Mouse (Mus musculus): ENCODE data around the gene Thbs4. TPM values are rescaled to one million over a fixed set of nuclear protein-coding genes. Genes with fewer than 3 reads are reported as not detected.

The Thbs4 gene
- polyA plus RNA-seq, 1 experiment from 2014 or later = 49.4 TPM

GRCm38 (mm10) chr13:92759096-92759495 lies 35.5 kb downstream of the Thbs4 start:
- Histone ChIP-seq H3K36me3 (no peaks in the 10 kb centered on the region), H3K27me3 (peaks cover 3% of the 10 kb centered on the region; the same call in 1 of the 2 replicates), H3K4me3 (no peak overlapping the region), H3K9ac (no peak overlapping the region), H3K4me1 (no peaks in the 10 kb centered on the region), H3K27ac (no peak overlapping the region), H3K4me2 (no peak overlapping the region), H3K9me3 (no peaks in the 10 kb centered on the region)
- 87% methylated on average over 4 of the region's 4 CpGs for WGBS
- no peak for ATAC-seq (ENCODE audit: insufficient number of reproducible peaks, low FRiP score, low TSS enrichment, low read depth)

GRCm38 (mm10) chr13:92757972-92758585 lies 36.5 kb downstream of the Thbs4 start:
- Histone ChIP-seq H3K4me2 (no peak overlapping the region), H3K27me3 (peaks cover 3% of the 10 kb centered on the region; the same call in 1 of the 2 replicates), H3K9me3 (no peaks in the 10 kb centered on the region), H3K4me3 (no peak overlapping the region), H3K36me3 (no peaks in the 10 kb centered on the region), H3K9ac (no peak overlapping the region), H3K27ac (no peak overlapping the region), H3K4me1 (no peaks in the 10 kb centered on the region)
- WGBS = 87% methylated on average over 12 of the region's 12 CpGs
- ATAC-seq (ENCODE audit: insufficient number of reproducible peaks, low FRiP score, low TSS enrichment, low read depth) = no peak

GRCm38 (mm10) chr13:92755036-92755435 lies 39.6 kb downstream of the Thbs4 start:
- no peak overlapping the region for H3K4me2 ChIP-seq
- ATAC-seq (ENCODE audit: insufficient number of reproducible peaks, low FRiP score, low TSS enrichment, low read depth) = no peak
- no peak overlapping the region for H3K9ac ChIP-seq
- H3K9me3 ChIP-seq = no peaks in the 10 kb centered on the region
- WGBS = 65% methylated on average over 7 of the region's 7 CpGs
- peaks cover 6% of the 10 kb centered on the region for H3K4me1 ChIP-seq
- H3K4me3 ChIP-seq = no peak overlapping the region
- peaks cover 3% of the 10 kb centered on the region; the same call in 1 of the 2 replicates for H3K27me3 ChIP-seq
- no peaks in the 10 kb centered on the region for H3K36me3 ChIP-seq
- no peak overlapping the region for H3K27ac ChIP-seq

GRCm38 (mm10) chr13:92753676-92754075 lies 40.9 kb downstream of the Thbs4 start:
- H3K4me2 ChIP-seq = no peak overlapping the region
- peaks cover 6% of the 10 kb centered on the region for H3K4me1 ChIP-seq
- no peaks in the 10 kb centered on the region for H3K36me3 ChIP-seq
- 79% methylated on average over 8 of the region's 8 CpGs for WGBS
- H3K9me3 ChIP-seq = no peaks in the 10 kb centered on the region
- H3K9ac ChIP-seq = no peak overlapping the region
- peaks cover 3% of the 10 kb centered on the region; the same call in 1 of the 2 replicates for H3K27me3 ChIP-seq
- no peak overlapping the region for H3K27ac ChIP-seq
- H3K4me3 ChIP-seq = no peak overlapping the region
- no peak for ATAC-seq (ENCODE audit: insufficient number of reproducible peaks, low FRiP score, low TSS enrichment, low read depth)

- peak overlapping the region; percentile 27; the same call in 1 of the 2 replicates for H3K27ac ChIP-seq
- H3K9ac ChIP-seq = no peak overlapping the region
- peak overlapping the region; percentile 11; the same call in 1 of the 2 replicates for H3K4me3 ChIP-seq
- H3K4me1 ChIP-seq = peaks cover 6% of the 10 kb centered on the region
- peaks cover 3% of the 10 kb centered on the region; the same call in 1 of the 2 replicates for H3K27me3 ChIP-seq
- WGBS = 44% methylated on average over 21 of the region's 21 CpGs
- no peaks in the 10 kb centered on the region for H3K9me3 ChIP-seq
- H3K36me3 ChIP-seq = no peaks in the 10 kb centered on the region
- ATAC-seq (ENCODE audit: insufficient number of reproducible peaks, low FRiP score, low TSS enrichment, low read depth) = no peak; the same call in 1 of the 2 replicates
- peak overlapping the region; percentile 34; the same call in 1 of the 2 replicates for H3K4me2 ChIP-seq
Observed at GRCm38 (mm10) chr13:92751726-92752565, 42.7 kb downstream of the Thbs4 start.

- ATAC-seq (ENCODE audit: insufficient number of reproducible peaks, low FRiP score, low TSS enrichment, low read depth) = 0 out of 2 replicates have a peak, but pooled peaks have one; percentile 17
- Histone ChIP-seq H3K9ac (no peak overlapping the region), H3K27ac (no peak overlapping the region), H3K36me3 (no peaks in the 10 kb centered on the region), H3K4me3 (0 out of 2 replicates have a peak overlapping the region, but pooled peaks have one; percentile 11), H3K9me3 (no peaks in the 10 kb centered on the region), H3K4me2 (peak overlapping the region; percentile 34), H3K4me1 (peaks cover 6% of the 10 kb centered on the region), H3K27me3 (peaks cover 3% of the 10 kb centered on the region; the same call in 1 of the 2 replicates)
- WGBS = 16% methylated on average over 7 of the region's 7 CpGs
Observed at GRCm38 (mm10) chr13:92750976-92751518, 43.6 kb downstream of the Thbs4 start.

GRCm38 (mm10) chr13:92743337-92743736 lies 51.3 kb downstream of the Thbs4 start:
- no peak overlapping the region for H3K4me3 ChIP-seq
- no peaks in the 10 kb centered on the region for H3K4me1 ChIP-seq
- no peaks in the 10 kb centered on the region for H3K9me3 ChIP-seq
- no peak overlapping the region for H3K4me2 ChIP-seq
- ATAC-seq (ENCODE audit: insufficient number of reproducible peaks, low FRiP score, low TSS enrichment, low read depth) = no peak
- WGBS = 79% methylated on average over 5 of the region's 5 CpGs
- no peaks in the 10 kb centered on the region for H3K27me3 ChIP-seq
- H3K36me3 ChIP-seq = no peaks in the 10 kb centered on the region
- no peak overlapping the region for H3K27ac ChIP-seq
- H3K9ac ChIP-seq = no peak overlapping the region

GRCm38 (mm10) chr13:92742886-92743285 lies 51.7 kb downstream of the Thbs4 start:
- Histone ChIP-seq H3K9me3 (no peaks in the 10 kb centered on the region), H3K36me3 (no peaks in the 10 kb centered on the region), H3K27me3 (no peaks in the 10 kb centered on the region), H3K9ac (no peak overlapping the region), H3K4me3 (no peak overlapping the region), H3K4me1 (no peaks in the 10 kb centered on the region), H3K27ac (no peak overlapping the region), H3K4me2 (no peak overlapping the region)
- WGBS = 86% methylated on average over 4 of the region's 4 CpGs
- no peak for ATAC-seq (ENCODE audit: insufficient number of reproducible peaks, low FRiP score, low TSS enrichment, low read depth)

- H3K9ac ChIP-seq = no peak overlapping the region
- no peaks in the 10 kb centered on the region for H3K9me3 ChIP-seq
- no peaks in the 10 kb centered on the region for H3K36me3 ChIP-seq
- H3K27ac ChIP-seq = no peak overlapping the region
- no peak overlapping the region for H3K4me3 ChIP-seq
- 8% methylated on average over 2 of the region's 2 CpGs for WGBS
- ATAC-seq (ENCODE audit: insufficient number of reproducible peaks, low FRiP score, low TSS enrichment, low read depth) = no peak
- no peaks in the 10 kb centered on the region for H3K27me3 ChIP-seq
- H3K4me2 ChIP-seq = no peak overlapping the region
- H3K4me1 ChIP-seq = no peaks in the 10 kb centered on the region
Observed at GRCm38 (mm10) chr13:92740671-92741270, 53.8 kb downstream of the Thbs4 start.

GRCm38 (mm10) chr13:92739858-92740257 lies 54.8 kb downstream of the Thbs4 start:
- no peak for ATAC-seq (ENCODE audit: insufficient number of reproducible peaks, low FRiP score, low TSS enrichment, low read depth)
- Histone ChIP-seq H3K9ac (no peak overlapping the region), H3K4me2 (no peak overlapping the region), H3K27ac (no peak overlapping the region), H3K27me3 (no peaks in the 10 kb centered on the region), H3K9me3 (no peaks in the 10 kb centered on the region), H3K36me3 (no peaks in the 10 kb centered on the region), H3K4me1 (no peaks in the 10 kb centered on the region), H3K4me3 (no peak overlapping the region)
- 87% methylated on average over 3 of the region's 3 CpGs for WGBS

GRCm38 (mm10) chr13:92738821-92739220 lies 55.8 kb downstream of the Thbs4 start:
- Histone ChIP-seq H3K9ac (no peak overlapping the region), H3K4me1 (no peaks in the 10 kb centered on the region), H3K27ac (no peak overlapping the region), H3K9me3 (no peaks in the 10 kb centered on the region), H3K27me3 (no peaks in the 10 kb centered on the region), H3K36me3 (no peaks in the 10 kb centered on the region), H3K4me2 (no peak overlapping the region), H3K4me3 (no peak overlapping the region)
- 44% methylated on average over 3 of the region's 3 CpGs for WGBS
- no peak for ATAC-seq (ENCODE audit: insufficient number of reproducible peaks, low FRiP score, low TSS enrichment, low read depth)
